Mouse (Mus musculus): ENCODE data around the gene Tex9. TPM values are rescaled to one million over a fixed set of nuclear protein-coding genes. Genes with fewer than 3 reads are reported as not detected.
"Not testable (repeated sequence)": the region's sequence is repeated elsewhere in the genome, so short reads cannot be mapped to it uniquely, and the experiment has no call there.

Gene Tex9
- polyA plus RNA-seq, 1 experiment from 2014 or later: 12.6 TPM

- ATAC-seq (replicated peaks; ENCODE audit: insufficient number of reproducible peaks, insufficient read depth, low FRiP score, low read depth): no peak
- Histone ChIP-seq H3K4me1 (replicated peaks) (no peaks in the 10 kb centered on the region), H3K4me2 (no peak overlapping the region), H3K27me3 (no peaks in the 10 kb centered on the region), H3K4me3 (no peak overlapping the region), H3K27ac (no peak overlapping the region), H3K9me3 (replicated peaks) (no peaks in the 10 kb centered on the region), H3K9ac (no peak overlapping the region), H3K36me3 (peaks cover 23% of the 10 kb centered on the region)
- 37% methylated on average over 1 of the region's 1 CpGs for WGBS
Observed at GRCm38 (mm10) chr9:72456374-72456773, 35.6 kb downstream of the Tex9 start.

GRCm38 (mm10) chr9:72454281-72454680 lies 37.7 kb downstream of the Tex9 start:
- Histone ChIP-seq H3K4me1 (replicated peaks) (peaks cover 14% of the 10 kb centered on the region), H3K36me3 (peaks cover 12% of the 10 kb centered on the region)
- H3K9ac ChIP-seq; H3K4me3 ChIP-seq; H3K27me3 ChIP-seq; H3K9me3 ChIP-seq (replicated peaks); H3K4me2 ChIP-seq; H3K27ac ChIP-seq; ATAC-seq (replicated peaks; ENCODE audit: insufficient number of reproducible peaks, insufficient read depth, low FRiP score, low read depth): not testable (repeated sequence)

GRCm38 (mm10) chr9:72451111-72451510 lies 40.9 kb downstream of the Tex9 start:
- Histone ChIP-seq H3K27me3 (no peaks in the 10 kb centered on the region), H3K4me3 (no peak overlapping the region), H3K27ac (0 out of 2 replicates have a peak overlapping the region, but pooled peaks have one; percentile 27), H3K9ac (no peak overlapping the region), H3K4me1 (replicated peaks) (peaks cover 15% of the 10 kb centered on the region), H3K4me2 (no peak overlapping the region), H3K36me3 (0 out of 2 replicates have a peak, but pooled peaks cover 4% of the 10 kb centered on the region), H3K9me3 (replicated peaks) (no peaks in the 10 kb centered on the region)
- ATAC-seq (replicated peaks; ENCODE audit: insufficient number of reproducible peaks, insufficient read depth, low FRiP score, low read depth): no peak
- WGBS: 58% methylated on average over 6 of the region's 6 CpGs

DNA sequence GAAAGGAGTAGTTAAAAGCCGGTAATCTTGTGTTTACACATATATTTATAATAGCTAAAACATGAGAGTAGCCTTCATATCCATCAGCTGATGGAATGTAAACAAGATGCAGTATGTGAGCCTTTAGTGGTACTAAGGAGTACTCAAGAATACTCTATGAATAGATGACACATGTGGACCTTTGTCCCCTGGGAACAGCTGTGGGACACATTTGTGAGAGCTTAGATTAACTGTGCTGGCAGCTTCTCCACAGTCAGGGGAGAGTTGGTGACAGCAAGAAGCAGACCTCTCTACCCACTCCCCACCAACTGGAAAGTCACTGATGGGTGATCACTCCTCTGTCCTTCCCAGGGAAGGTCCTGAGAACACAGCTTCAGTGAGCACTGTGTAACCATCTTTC lies 41.6 kb downstream of the Tex9 start:
- peaks cover 15% of the 10 kb centered on the region for H3K4me1 ChIP-seq (replicated peaks)
- no peaks in the 10 kb centered on the region for H3K27me3 ChIP-seq
- 0 out of 2 replicates have a peak overlapping the region, but pooled peaks have one; percentile 27 for H3K27ac ChIP-seq
- H3K4me2 ChIP-seq: no peak overlapping the region
- no peak overlapping the region for H3K9ac ChIP-seq
- peak; percentile 38; the same call in 1 of the 2 replicates for ATAC-seq (replicated peaks; ENCODE audit: insufficient number of reproducible peaks, insufficient read depth, low FRiP score, low read depth)
- H3K9me3 ChIP-seq (replicated peaks): no peaks in the 10 kb centered on the region
- WGBS: 78% methylated on average over 1 of the region's 1 CpGs
- 0 out of 2 replicates have a peak, but pooled peaks cover 4% of the 10 kb centered on the region for H3K36me3 ChIP-seq
- H3K4me3 ChIP-seq: no peak overlapping the region

GRCm38 (mm10) chr9:72449841-72450240 lies 42.2 kb downstream of the Tex9 start:
- Histone ChIP-seq H3K4me1 (replicated peaks) (peaks cover 15% of the 10 kb centered on the region), H3K27me3 (no peaks in the 10 kb centered on the region), H3K4me3 (peak overlapping the region; percentile 46), H3K9ac (peak overlapping the region; percentile 34; the same call in 1 of the 2 replicates), H3K36me3 (0 out of 2 replicates have a peak, but pooled peaks cover 4% of the 10 kb centered on the region), H3K9me3 (replicated peaks) (no peaks in the 10 kb centered on the region), H3K27ac (peak overlapping the region; percentile 43), H3K4me2 (peak overlapping the region; percentile 55)
- WGBS: 73% methylated on average over 2 of the region's 2 CpGs
- ATAC-seq (replicated peaks; ENCODE audit: insufficient number of reproducible peaks, insufficient read depth, low FRiP score, low read depth): no peak

GRCm38 (mm10) chr9:72449367-72449766 lies 42.6 kb downstream of the Tex9 start:
- peak overlapping the region; percentile 55 for H3K4me2 ChIP-seq
- peak overlapping the region; percentile 43 for H3K27ac ChIP-seq
- ATAC-seq (replicated peaks; ENCODE audit: insufficient number of reproducible peaks, insufficient read depth, low FRiP score, low read depth): peak; percentile 69; the same call in 1 of the 2 replicates
- 0 out of 2 replicates have a peak, but pooled peaks cover 4% of the 10 kb centered on the region for H3K36me3 ChIP-seq
- H3K27me3 ChIP-seq: no peaks in the 10 kb centered on the region
- peak overlapping the region; percentile 46 for H3K4me3 ChIP-seq
- peak overlapping the region; percentile 34; the same call in 1 of the 2 replicates for H3K9ac ChIP-seq
- H3K9me3 ChIP-seq (replicated peaks): no peaks in the 10 kb centered on the region
- 46% methylated on average over 7 of the region's 7 CpGs for WGBS
- peaks cover 15% of the 10 kb centered on the region for H3K4me1 ChIP-seq (replicated peaks)

DNA sequence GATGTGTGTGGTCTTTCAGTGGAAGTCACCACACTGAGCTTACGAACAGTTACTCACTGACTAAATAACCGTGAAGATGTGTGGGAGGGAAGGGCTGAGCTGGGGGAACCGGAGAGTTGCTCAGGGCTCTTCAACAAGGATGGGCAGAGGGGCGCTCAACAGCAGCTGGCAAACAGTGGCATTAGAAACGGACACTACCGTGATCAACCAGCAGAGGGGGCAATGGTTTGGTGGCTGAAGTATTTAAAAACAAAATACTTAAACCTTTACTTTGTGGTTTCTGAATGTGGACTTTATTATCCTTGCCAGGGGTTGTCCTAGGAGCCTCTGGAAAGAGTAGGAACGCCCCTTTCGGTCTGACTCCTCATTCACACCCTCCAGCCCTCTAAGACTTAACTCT lies 44.0 kb downstream of the Tex9 start:
- Histone ChIP-seq H3K9ac (no peak overlapping the region), H3K27ac (no peak overlapping the region), H3K4me3 (no peak overlapping the region), H3K9me3 (replicated peaks) (no peaks in the 10 kb centered on the region), H3K4me2 (no peak overlapping the region), H3K27me3 (no peaks in the 10 kb centered on the region), H3K4me1 (replicated peaks) (peaks cover 15% of the 10 kb centered on the region), H3K36me3 (no peaks in the 10 kb centered on the region)
- 53% methylated on average over 8 of the region's 8 CpGs for WGBS
- ATAC-seq (replicated peaks; ENCODE audit: insufficient number of reproducible peaks, insufficient read depth, low FRiP score, low read depth): no peak

- ATAC-seq (replicated peaks; ENCODE audit: insufficient number of reproducible peaks, insufficient read depth, low FRiP score, low read depth): no peak
- Histone ChIP-seq H3K27me3 (no peaks in the 10 kb centered on the region), H3K4me1 (replicated peaks) (peaks cover 17% of the 10 kb centered on the region), H3K36me3 (no peaks in the 10 kb centered on the region), H3K9ac (no peak overlapping the region), H3K4me2 (no peak overlapping the region), H3K9me3 (replicated peaks) (no peaks in the 10 kb centered on the region), H3K27ac (no peak overlapping the region), H3K4me3 (no peak overlapping the region)
- WGBS: 83% methylated on average over 10 of the region's 10 CpGs
Observed at GRCm38 (mm10) chr9:72441927-72442715, 49.9 kb downstream of the Tex9 start.

- no peak overlapping the region for H3K4me3 ChIP-seq
- no peak for ATAC-seq (replicated peaks; ENCODE audit: insufficient number of reproducible peaks, insufficient read depth, low FRiP score, low read depth)
- no peak overlapping the region for H3K4me2 ChIP-seq
- H3K9ac ChIP-seq: no peak overlapping the region
- WGBS: 40% methylated on average over 8 of the region's 8 CpGs
- H3K9me3 ChIP-seq (replicated peaks): no peaks in the 10 kb centered on the region
- peaks cover 17% of the 10 kb centered on the region for H3K4me1 ChIP-seq (replicated peaks)
- H3K27me3 ChIP-seq: no peaks in the 10 kb centered on the region
- no peaks in the 10 kb centered on the region for H3K36me3 ChIP-seq
- H3K27ac ChIP-seq: no peak overlapping the region
Observed at GRCm38 (mm10) chr9:72440948-72441926, 50.8 kb downstream of the Tex9 start.

- no peak overlapping the region for H3K9ac ChIP-seq
- no peaks in the 10 kb centered on the region for H3K36me3 ChIP-seq
- peaks cover 17% of the 10 kb centered on the region for H3K4me1 ChIP-seq (replicated peaks)
- H3K9me3 ChIP-seq (replicated peaks): no peaks in the 10 kb centered on the region
- ATAC-seq (replicated peaks; ENCODE audit: insufficient number of reproducible peaks, insufficient read depth, low FRiP score, low read depth): no peak
- H3K4me2 ChIP-seq: no peak overlapping the region
- WGBS: 82% methylated on average over 4 of the region's 4 CpGs
- no peak overlapping the region for H3K27ac ChIP-seq
- no peaks in the 10 kb centered on the region for H3K27me3 ChIP-seq
- H3K4me3 ChIP-seq: no peak overlapping the region
Observed at GRCm38 (mm10) chr9:72440358-72440757, 51.7 kb downstream of the Tex9 start.

DNA sequence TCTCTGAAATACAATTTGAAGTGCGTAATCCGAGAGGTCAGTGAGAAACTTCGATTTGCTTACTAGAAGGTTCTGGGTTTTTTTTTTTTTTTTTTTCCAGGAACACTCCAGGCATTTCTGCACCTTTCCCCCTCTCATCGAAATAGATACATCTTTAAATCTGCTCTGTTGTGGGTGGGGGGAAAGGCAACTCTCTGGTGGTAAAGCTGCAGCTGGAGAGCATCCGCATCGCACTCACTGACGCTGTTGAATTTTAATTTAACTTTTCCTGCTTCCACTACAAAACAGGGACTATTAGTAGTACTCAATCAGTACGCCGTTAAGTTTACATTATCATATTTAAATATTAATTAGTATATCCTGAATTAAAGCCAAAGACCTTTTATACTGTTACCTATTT lies 53.3 kb downstream of the Tex9 start:
- peak overlapping the region; percentile 61 for H3K9ac ChIP-seq
- ATAC-seq (replicated peaks; ENCODE audit: insufficient number of reproducible peaks, insufficient read depth, low FRiP score, low read depth): no peak
- H3K4me2 ChIP-seq: peak overlapping the region; percentile 92
- H3K4me1 ChIP-seq (replicated peaks): peaks cover 17% of the 10 kb centered on the region
- H3K36me3 ChIP-seq: no peaks in the 10 kb centered on the region
- peak overlapping the region; percentile 63 for H3K4me3 ChIP-seq
- 3% methylated on average over 9 of the region's 9 CpGs for WGBS
- no peaks in the 10 kb centered on the region for H3K27me3 ChIP-seq
- H3K9me3 ChIP-seq (replicated peaks): no peaks in the 10 kb centered on the region
- peak overlapping the region; percentile 11; the same call in 1 of the 2 replicates for H3K27ac ChIP-seq
